Mouse (Mus musculus): Measurements from ENCODE around the gene Pdss2.

The Pdss2 gene

DNA sequence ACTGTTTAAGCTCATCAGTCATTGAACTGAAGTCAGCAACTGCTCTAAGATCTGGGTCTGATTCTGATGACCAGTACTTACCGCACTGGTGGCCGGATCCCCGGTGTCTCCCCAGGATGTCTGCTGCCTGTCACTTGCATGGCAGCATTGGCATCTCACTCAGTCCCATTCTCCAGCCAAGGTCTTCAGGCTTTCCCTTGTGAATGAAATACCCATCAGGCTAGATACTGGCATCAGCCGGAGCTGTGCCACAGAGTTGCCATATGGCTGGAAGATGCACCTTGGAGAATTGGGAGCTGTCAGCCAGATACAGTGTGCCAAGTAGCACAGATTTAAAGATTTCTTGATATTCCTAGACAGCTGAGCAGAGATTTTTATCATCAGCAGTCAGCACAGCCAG lies 281.3 kb downstream of the Pdss2 start:
- no peaks in the 10 kb centered on the region for H3K27me3 ChIP-seq (ENCODE audit: insufficient read depth, low read length)
- H3K9me3 ChIP-seq (ENCODE audit: low read length): no peaks in the 10 kb centered on the region
- H3K4me3 ChIP-seq (replicated peaks; ENCODE audit: low read length): no peak overlapping the region
- no peak for TF ChIP-seq POU5F1 (IDR thresholded peaks at IDR 0.05; ENCODE audit: borderline replicate concordance, low read length)
- TF ChIP-seq NANOG (IDR thresholded peaks at IDR 0.05; ENCODE audit: borderline replicate concordance, low read length): no peak
- TF ChIP-seq CTCF (conservative IDR thresholded peaks at IDR 0.05; ENCODE audit: low read length): no peak
- H3K36me3 ChIP-seq (ENCODE audit: insufficient read depth, low read length): peaks cover 87% of the 10 kb centered on the region
- H3K4me1 ChIP-seq (replicated peaks; ENCODE audit: low read depth, low read length): peaks cover 72% of the 10 kb centered on the region

DNA sequence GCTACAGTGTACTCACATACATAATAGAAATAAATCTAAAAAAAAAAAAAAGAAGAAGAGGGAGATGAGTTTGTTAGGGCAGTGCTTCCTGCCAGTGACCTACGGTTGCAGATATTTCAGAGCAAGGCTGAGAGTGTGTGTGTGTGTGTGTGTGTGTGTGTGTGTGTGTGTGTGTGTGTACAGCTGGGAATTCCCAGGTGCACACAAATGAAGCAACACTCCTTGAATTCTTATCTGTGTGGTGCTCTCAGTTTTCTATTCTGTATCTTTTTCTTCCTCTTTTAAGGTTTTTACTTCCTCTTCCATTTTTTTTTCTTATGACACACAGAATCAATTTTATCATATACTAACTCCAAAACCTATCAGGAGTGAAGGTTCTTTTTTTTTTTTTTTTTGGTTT lies 283.0 kb downstream of the Pdss2 start:
- Histone ChIP-seq H3K27me3 (ENCODE audit: insufficient read depth, low read length) (no peaks in the 10 kb centered on the region), H3K36me3 (ENCODE audit: insufficient read depth, low read length) (peaks cover 79% of the 10 kb centered on the region), H3K4me1 (replicated peaks; ENCODE audit: low read depth, low read length) (peaks cover 72% of the 10 kb centered on the region), H3K9me3 (ENCODE audit: low read length) (no peaks in the 10 kb centered on the region), H3K4me3 (replicated peaks; ENCODE audit: low read length) (no peak overlapping the region)
- TF ChIP-seq CTCF (conservative IDR thresholded peaks at IDR 0.05; ENCODE audit: low read length): no peak
- no peak for TF ChIP-seq NANOG (IDR thresholded peaks at IDR 0.05; ENCODE audit: borderline replicate concordance, low read length)
- no peak for TF ChIP-seq POU5F1 (IDR thresholded peaks at IDR 0.05; ENCODE audit: borderline replicate concordance, low read length)

DNA sequence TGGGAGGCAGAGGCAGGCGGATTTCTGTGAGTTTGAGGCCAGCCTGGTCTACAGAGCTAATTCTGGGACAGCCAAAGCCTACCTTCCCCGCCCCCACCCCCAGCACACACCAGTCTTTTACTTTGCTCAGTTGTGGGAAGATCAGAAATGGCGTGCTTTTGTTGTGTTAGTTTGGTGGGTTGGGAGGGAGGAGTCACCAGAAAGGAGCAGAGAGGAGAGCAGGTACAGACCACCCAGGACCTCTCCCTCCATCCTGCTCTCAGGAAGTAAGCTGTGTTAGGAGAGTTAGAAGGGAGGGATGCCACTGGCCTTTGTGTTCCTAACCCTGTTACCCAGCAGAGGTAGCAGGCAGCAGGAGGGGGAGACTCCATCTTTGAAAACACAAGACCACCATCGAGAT lies 285.8 kb downstream of the Pdss2 start:
- H3K9me3 ChIP-seq (ENCODE audit: low read length): no peaks in the 10 kb centered on the region
- H3K4me1 ChIP-seq (replicated peaks; ENCODE audit: low read depth, low read length): peaks cover 84% of the 10 kb centered on the region
- peak overlapping the region; percentile 5 for H3K4me3 ChIP-seq (replicated peaks; ENCODE audit: low read length)
- H3K36me3 ChIP-seq (ENCODE audit: insufficient read depth, low read length): peaks cover 79% of the 10 kb centered on the region
- TF ChIP-seq POU5F1 (IDR thresholded peaks at IDR 0.05; ENCODE audit: borderline replicate concordance, low read length) (no peak), CTCF (conservative IDR thresholded peaks at IDR 0.05; ENCODE audit: low read length) (no peak), NANOG (IDR thresholded peaks at IDR 0.05; ENCODE audit: borderline replicate concordance, low read length) (no peak)
- peaks cover 20% of the 10 kb centered on the region for H3K27me3 ChIP-seq (ENCODE audit: insufficient read depth, low read length)

DNA sequence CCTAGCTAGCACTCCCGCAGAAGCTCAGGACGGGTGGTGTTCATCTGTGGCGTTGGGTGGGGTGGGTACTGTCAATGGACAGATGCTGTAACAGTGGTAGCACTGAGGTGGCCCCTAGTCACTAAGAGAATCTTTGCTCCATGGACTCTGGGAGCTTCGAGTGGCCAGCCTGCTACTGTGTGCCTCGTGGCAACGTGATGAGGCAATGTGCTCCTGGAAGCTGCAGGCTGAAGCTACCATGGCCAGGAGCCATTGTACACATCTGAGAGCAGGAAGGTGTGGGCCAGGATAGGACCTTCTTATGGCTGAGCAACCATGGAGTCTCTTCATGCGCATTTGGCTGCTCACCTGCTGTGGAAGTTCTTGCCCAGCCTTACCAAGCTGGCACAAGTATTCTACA lies 287.9 kb downstream of the Pdss2 start:
- H3K27me3 ChIP-seq (ENCODE audit: insufficient read depth, low read length): peaks cover 20% of the 10 kb centered on the region
- peaks cover 86% of the 10 kb centered on the region for H3K4me1 ChIP-seq (replicated peaks; ENCODE audit: low read depth, low read length)
- TF ChIP-seq NANOG (IDR thresholded peaks at IDR 0.05; ENCODE audit: borderline replicate concordance, low read length): no peak
- no peak for TF ChIP-seq CTCF (conservative IDR thresholded peaks at IDR 0.05; ENCODE audit: low read length)
- no peak for TF ChIP-seq POU5F1 (IDR thresholded peaks at IDR 0.05; ENCODE audit: borderline replicate concordance, low read length)
- peaks cover 80% of the 10 kb centered on the region for H3K36me3 ChIP-seq (ENCODE audit: insufficient read depth, low read length)
- 0 out of 2 replicates have a peak overlapping the region, but pooled peaks have one; percentile 72 for H3K4me3 ChIP-seq (replicated peaks; ENCODE audit: low read length)
- no peaks in the 10 kb centered on the region for H3K9me3 ChIP-seq (ENCODE audit: low read length)

DNA sequence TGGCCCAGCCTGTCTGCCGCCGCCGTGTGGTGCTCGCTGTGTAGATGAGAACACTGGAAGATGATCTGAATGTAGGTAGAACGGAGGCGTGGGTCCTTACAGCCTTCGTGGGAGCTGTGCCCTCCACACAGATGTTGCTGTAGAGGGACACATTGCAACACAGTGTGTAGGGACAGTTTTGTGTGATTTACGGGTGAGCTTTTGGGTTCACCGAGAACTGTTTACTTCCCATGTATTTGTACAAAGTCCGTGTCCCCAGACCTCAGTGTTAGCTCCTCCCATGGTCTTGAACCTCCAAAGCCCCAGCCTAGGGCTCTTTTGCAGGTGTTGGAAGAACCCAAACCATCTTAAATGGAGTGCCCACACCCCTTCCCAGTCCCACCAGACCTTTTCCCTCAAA lies 291.7 kb downstream of the Pdss2 start:
- no peak overlapping the region for H3K4me3 ChIP-seq (replicated peaks; ENCODE audit: low read length)
- TF ChIP-seq POU5F1 (IDR thresholded peaks at IDR 0.05; ENCODE audit: borderline replicate concordance, low read length) (no peak), NANOG (IDR thresholded peaks at IDR 0.05; ENCODE audit: borderline replicate concordance, low read length) (no peak), CTCF (conservative IDR thresholded peaks at IDR 0.05; ENCODE audit: low read length) (no peak)
- peaks cover 81% of the 10 kb centered on the region for H3K4me1 ChIP-seq (replicated peaks; ENCODE audit: low read depth, low read length)
- H3K9me3 ChIP-seq (ENCODE audit: low read length): no peaks in the 10 kb centered on the region
- H3K27me3 ChIP-seq (ENCODE audit: insufficient read depth, low read length): peaks cover 20% of the 10 kb centered on the region
- H3K36me3 ChIP-seq (ENCODE audit: insufficient read depth, low read length): peaks cover 77% of the 10 kb centered on the region

All from E14TG2a.4 (cell line).